Mouse (Mus musculus) lung, embryonic 16.5 days (tissue): ENCODE measurements at regions not wholly inside any gene's neighbourhood (a gene's known extent, or its start where the extent isn't known, plus 50 kb on each side); places are given as distances from the start of the nearest gene placed in this dataset.
A peak's percentile ranks its signal among the peaks of the same experiment; 100 is the strongest.

ENCODE experiments used
- ATAC-seq: fragments of 200-750 bp; cut with Nextera tagmentation; 2 replicates; pipeline ENCODE4 v1.8.0; 2017; ENCODE audit warnings: low read depth, mild to moderate bottlenecking, moderate library complexity
- H3K27ac ChIP-seq: fragments of 300-500 bp; sonication (generic); 2 replicates; pipeline ENCODE4 v1.5.1; 2014; ENCODE audit warnings: mild to moderate bottlenecking, control low read depth, low read length
- H3K27me3 ChIP-seq: fragments of 300-500 bp; sonication (generic); 2 replicates; pipeline ENCODE4 v1.6.1; 2014; ENCODE audit warnings: low read depth, low read length, mixed read lengths; ENCODE audit not compliant: control insufficient read depth, insufficient read depth
- H3K36me3 ChIP-seq: fragments of 300-500 bp; sonication (generic); 2 replicates; pipeline ENCODE4 v1.6.1; 2014; ENCODE audit warnings: low read length; ENCODE audit not compliant: control insufficient read depth, insufficient read depth
- H3K4me1 ChIP-seq: fragments of 300-500 bp; sonication (generic); replicated peaks from 2 replicates; pipeline ENCODE4 v1.6.1; 2014; ENCODE audit warnings: low read length, mixed read lengths; ENCODE audit not compliant: control insufficient read depth, insufficient read depth
- H3K4me2 ChIP-seq: fragments of 300-500 bp; sonication (generic); 2 replicates; pipeline ENCODE4 v1.6.1; 2014; ENCODE audit warnings: low read depth, low read length, control low read depth
- H3K4me3 ChIP-seq: fragments of 300-500 bp; sonication (generic); 2 replicates; pipeline ENCODE4 v1.5.1; 2014; ENCODE audit warnings: mild to moderate bottlenecking, low read length, control low read depth
- H3K9ac ChIP-seq: fragments of 300-500 bp; sonication (generic); 2 replicates; pipeline ENCODE4 v1.6.1; 2014; ENCODE audit warnings: low read length, control low read depth
- H3K9me3 ChIP-seq: fragments of 300-500 bp; sonication (generic); 2 replicates; pipeline ENCODE4 v1.6.1; 2016; ENCODE audit warnings: low read length; ENCODE audit not compliant: control insufficient read depth
- WGBS: fragments of 180-500 bp; shearing (Covaris S2); extraction: QIAGEN DNeasy Blood & Tissue Kit; methylation state at CpG from one replicate; pipeline ENCODE4 v1.1.7; 2014; 5-methylcytosine and 5-hydroxymethylcytosine counted together

- WGBS = 20% methylated on average over 14 of the region's 14 CpGs
- no peak overlapping the region for H3K4me2 ChIP-seq
- peak overlapping the region; percentile 45 for H3K9ac ChIP-seq
Observed at GRCm38 (mm10) chr8:126662797-126663784, 69.3 kb upstream of the Irf2bp2 start.

DNA sequence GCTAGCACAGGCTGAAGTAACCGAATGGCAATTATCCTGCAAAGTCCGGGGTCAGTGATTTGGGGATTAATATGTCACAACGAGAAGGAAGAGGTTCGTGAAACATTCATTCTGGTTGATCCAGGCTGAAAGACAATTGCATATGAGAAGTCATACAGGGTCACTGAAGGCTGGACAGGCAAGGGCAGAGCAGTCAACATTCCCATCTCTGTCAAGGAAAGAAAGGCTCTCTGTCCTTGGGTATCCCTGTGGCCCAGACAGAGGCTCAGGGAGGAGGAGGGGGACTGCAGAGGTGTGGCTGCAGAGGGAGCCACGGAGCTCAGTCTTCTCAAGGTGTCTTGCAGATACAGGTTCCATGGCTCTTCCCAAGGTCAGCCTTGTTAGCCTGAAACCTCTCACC, 68.4 kb upstream of the Irf2bp2 start:
- Histone ChIP-seq H3K9ac (peak overlapping the region; percentile 48), H3K27ac (peak overlapping the region; percentile 98), H3K9me3 (no peaks in the 10 kb centered on the region), H3K4me1 (peaks cover 68% of the 10 kb centered on the region), H3K4me2 (no peak overlapping the region), H3K4me3 (no peak overlapping the region), H3K36me3 (no peaks in the 10 kb centered on the region), H3K27me3 (no peaks in the 10 kb centered on the region)
- ATAC-seq = no peak
- 31% methylated on average over 5 of the region's 5 CpGs for WGBS

More at GRCm38 (mm10) chr8:126662797-126663784, 69.3 kb upstream of the Irf2bp2 start:
- Histone ChIP-seq H3K27me3 (no peaks in the 10 kb centered on the region), H3K4me1 (peaks cover 78% of the 10 kb centered on the region), H3K27ac (peak overlapping the region; percentile 98), H3K4me3 (no peak overlapping the region), H3K36me3 (no peaks in the 10 kb centered on the region), H3K9me3 (no peaks in the 10 kb centered on the region)
- ATAC-seq = no peak

GRCm38 (mm10) chr8:126661511-126662142, 67.8 kb upstream of the Irf2bp2 start:
- Histone ChIP-seq H3K4me1 (peaks cover 63% of the 10 kb centered on the region), H3K27ac (peak overlapping the region; percentile 98), H3K36me3 (no peaks in the 10 kb centered on the region), H3K27me3 (no peaks in the 10 kb centered on the region), H3K4me3 (no peak overlapping the region), H3K4me2 (no peak overlapping the region), H3K9me3 (no peaks in the 10 kb centered on the region), H3K9ac (peak overlapping the region; percentile 48)
- no peak for ATAC-seq
- WGBS = 22% methylated on average over 14 of the region's 14 CpGs

- peak; percentile 58 for ATAC-seq
- Histone ChIP-seq H3K27ac (peak overlapping the region; percentile 98), H3K36me3 (no peaks in the 10 kb centered on the region), H3K4me2 (peak overlapping the region; percentile 56), H3K4me3 (peak overlapping the region; percentile 17), H3K9me3 (no peaks in the 10 kb centered on the region), H3K9ac (peak overlapping the region; percentile 62), H3K27me3 (no peaks in the 10 kb centered on the region), H3K4me1 (peaks cover 61% of the 10 kb centered on the region)
- 2% methylated on average over 8 of the region's 12 CpGs for WGBS
Observed at GRCm38 (mm10) chr8:126660658-126661316, 67.0 kb upstream of the Irf2bp2 start.

DNA sequence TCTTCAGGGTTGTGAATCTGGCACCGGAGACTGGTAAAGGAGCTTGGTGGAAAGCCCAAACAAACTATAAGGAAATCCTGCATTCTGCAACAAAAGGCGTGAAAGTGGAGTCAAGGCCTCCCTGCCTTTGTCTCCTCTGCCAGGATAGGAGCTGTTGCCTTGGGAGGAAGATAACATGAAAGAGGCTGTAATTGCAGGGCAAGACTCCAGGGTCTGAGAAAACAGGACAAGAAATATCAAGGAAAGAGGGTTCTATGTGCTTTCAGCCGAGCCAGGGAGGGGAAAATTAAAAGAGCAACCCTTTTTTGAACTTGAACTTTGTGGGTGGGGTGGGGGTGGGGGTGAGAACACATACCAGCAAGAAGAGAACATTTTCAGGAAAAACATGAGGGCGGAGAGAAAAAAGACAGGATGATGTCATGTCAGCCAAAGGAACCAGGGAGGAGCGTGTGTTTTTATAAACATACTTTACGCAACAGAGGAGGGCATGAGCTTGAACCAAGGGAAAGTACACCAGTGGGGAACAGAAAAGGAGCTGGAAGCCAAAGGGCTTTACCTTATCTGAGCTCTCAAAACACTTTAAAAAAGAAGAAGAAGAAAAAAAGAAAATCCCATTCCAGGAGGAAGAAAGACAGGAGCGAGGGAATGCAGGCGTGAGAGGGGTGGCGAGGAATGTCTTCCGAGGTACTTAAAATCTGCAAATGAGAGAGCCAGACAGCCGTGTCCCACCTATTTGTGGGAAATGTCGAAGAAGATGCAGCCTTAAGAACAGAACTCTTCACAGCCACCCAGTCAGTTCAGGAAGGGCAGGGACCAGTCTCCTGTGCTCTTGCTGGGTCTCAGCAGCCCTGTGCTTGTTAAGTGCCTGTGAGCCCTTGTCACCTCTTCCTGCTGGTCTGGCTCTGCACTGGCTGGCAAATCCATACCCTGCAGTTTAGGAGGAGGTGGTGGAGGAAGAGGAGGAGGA, 66.2 kb upstream of the Irf2bp2 start:
- peak overlapping the region; percentile 98 for H3K27ac ChIP-seq
- no peaks in the 10 kb centered on the region for H3K27me3 ChIP-seq
- no peaks in the 10 kb centered on the region for H3K9me3 ChIP-seq
- peak overlapping the region; percentile 56 for H3K4me2 ChIP-seq
- peak; percentile 69 for ATAC-seq
- H3K4me1 ChIP-seq = peaks cover 53% of the 10 kb centered on the region
- 12% methylated on average over 12 of the region's 12 CpGs for WGBS
- H3K9ac ChIP-seq = peak overlapping the region; percentile 62
- peak overlapping the region; percentile 17 for H3K4me3 ChIP-seq
- no peaks in the 10 kb centered on the region for H3K36me3 ChIP-seq

DNA sequence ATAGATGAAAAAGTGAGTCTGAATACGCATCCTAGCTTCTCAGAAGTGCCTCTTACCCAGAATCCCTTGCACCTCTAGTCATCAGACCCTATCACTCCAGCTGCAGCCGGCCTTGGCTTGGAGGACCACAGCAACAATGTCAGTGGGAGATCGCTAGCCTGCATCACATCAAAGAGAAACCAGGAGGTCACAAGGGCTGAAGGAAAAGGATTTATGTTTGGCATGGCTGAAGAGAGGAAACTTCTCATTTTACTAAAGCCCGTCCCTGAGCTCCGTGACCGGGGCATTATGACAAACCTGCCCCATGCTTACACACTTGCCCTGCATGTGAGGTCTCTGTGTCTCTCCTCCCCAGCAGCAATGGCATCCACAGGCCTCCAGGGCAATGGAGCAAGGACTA, 63.8 kb upstream of the Irf2bp2 start:
- ATAC-seq = no peak
- no peak overlapping the region for H3K27ac ChIP-seq
- no peaks in the 10 kb centered on the region for H3K27me3 ChIP-seq
- no peaks in the 10 kb centered on the region for H3K9me3 ChIP-seq
- H3K4me1 ChIP-seq = peaks cover 32% of the 10 kb centered on the region
- 75% methylated on average over 6 of the region's 6 CpGs for WGBS
- H3K4me2 ChIP-seq = no peak overlapping the region
- no peaks in the 10 kb centered on the region for H3K36me3 ChIP-seq
- no peak overlapping the region for H3K9ac ChIP-seq
- no peak overlapping the region for H3K4me3 ChIP-seq

DNA sequence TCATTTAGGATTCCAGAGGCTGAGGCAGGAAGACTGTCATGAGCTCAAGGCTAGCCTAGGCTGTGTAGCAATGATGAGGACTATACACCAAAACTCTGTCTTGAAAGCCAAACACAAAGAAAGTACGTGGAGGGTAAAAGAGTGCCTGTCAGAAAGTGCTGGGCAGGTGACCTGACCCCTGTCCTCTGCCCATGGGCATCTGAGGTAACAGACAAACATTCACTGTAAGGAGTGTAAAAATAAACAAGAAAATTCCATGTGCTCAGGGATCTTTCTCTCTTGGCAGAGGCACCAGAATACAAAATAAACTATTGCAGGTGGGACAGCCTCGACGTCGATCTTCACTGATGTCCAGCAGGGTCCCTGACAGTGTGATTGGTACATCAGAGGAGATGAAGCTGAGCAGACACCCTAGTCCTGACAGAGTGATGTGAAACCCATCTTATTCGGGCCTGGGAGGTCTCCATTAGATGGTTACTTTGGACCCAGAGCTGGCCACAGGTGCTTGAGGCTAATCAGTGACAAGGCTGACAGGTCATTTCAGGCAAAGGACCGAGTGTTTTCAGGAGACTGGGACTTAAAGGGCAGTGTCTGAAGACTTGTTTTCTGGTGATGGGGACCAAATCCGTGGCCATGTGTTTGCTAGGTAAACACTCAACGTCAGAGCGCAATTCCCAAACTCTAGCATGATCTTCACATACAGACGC, 62.9 kb upstream of the Irf2bp2 start:
- Histone ChIP-seq H3K9me3 (no peaks in the 10 kb centered on the region), H3K9ac (no peak overlapping the region), H3K4me3 (no peak overlapping the region), H3K4me1 (peaks cover 24% of the 10 kb centered on the region), H3K27ac (no peak overlapping the region), H3K27me3 (no peaks in the 10 kb centered on the region), H3K4me2 (no peak overlapping the region), H3K36me3 (no peaks in the 10 kb centered on the region)
- ATAC-seq = no peak
- WGBS = 30% methylated on average over 10 of the region's 10 CpGs

- 42% methylated on average over 2 of the region's 2 CpGs for WGBS
- no peak overlapping the region for H3K9ac ChIP-seq
- peaks cover 13% of the 10 kb centered on the region for H3K4me1 ChIP-seq
- no peak for ATAC-seq
- no peaks in the 10 kb centered on the region for H3K9me3 ChIP-seq
- no peak overlapping the region for H3K4me2 ChIP-seq
- no peak overlapping the region for H3K27ac ChIP-seq
- no peaks in the 10 kb centered on the region for H3K27me3 ChIP-seq
- H3K36me3 ChIP-seq = no peaks in the 10 kb centered on the region
- H3K4me3 ChIP-seq = no peak overlapping the region
Observed at GRCm38 (mm10) chr8:126655565-126655964, 61.8 kb upstream of the Irf2bp2 start.
